ENCODE assay signal across 15 mouse cellular contexts in genomic region chr5:72866260-72866905, GRCm38 (mm10). TPM values are rescaled to one million over a fixed set of nuclear protein-coding genes. Genes with fewer than 3 reads are reported as not detected.
DNase-seq lines count a peak whose midpoint lies in the region; ATAC-seq and TF ChIP-seq lines count a peak whose summit lies in the region.
"Had no signal": no experiment of that assay in that cellular context is flagged by ENCODE, and none has a peak within 500 bp of the region (broad histone marks: within the 10 kb centered on the region; RNA-seq: fewer than 3 reads in every experiment).

No protein-coding gene starts in this region.

- TF ChIP-seq POLR2A in heart, adult 2 months (IDR thresholded peaks at IDR 0.05; ENCODE audit: insufficient read depth, low read depth, low read length), result no peak

- H3K27me3 ChIP-seq in heart, embryonic 15.5 days, result no peaks in the 10 kb centered on the region; the same call in 1 of the 2 replicates
- H3K27me3 ChIP-seq in heart, adult 2 months (ENCODE audit: control insufficient read depth, insufficient read depth, low read length), result no peaks in the 10 kb centered on the region
- H3K27me3 ChIP-seq in intestine, embryonic 14.5 days (replicated peaks; ENCODE audit: control insufficient read depth, insufficient read depth, low read length), result peaks cover 10% of the 10 kb centered on the region; the same call in 1 of the 2 replicates
- H3K27me3 ChIP-seq in stomach, embryonic 14.5 days (ENCODE audit: control insufficient read depth, insufficient read depth, low read length), result peaks cover 3% of the 10 kb centered on the region; the same call in 1 of the 2 replicates

- H3K9me3 ChIP-seq in heart, embryonic 15.5 days (replicated peaks), result peaks cover 3% of the 10 kb centered on the region; the same call in 1 of the 2 replicates
- H3K9me3 ChIP-seq in intestine, embryonic 14.5 days (ENCODE audit: control insufficient read depth, low read length), result 0 out of 2 replicates have a peak, but pooled peaks cover 4% of the 10 kb centered on the region
- no peaks in the 10 kb centered on the region for H3K9me3 ChIP-seq in stomach, embryonic 14.5 days (ENCODE audit: control insufficient read depth, low read depth, low read length)
- H3K9me3 ChIP-seq: embryonic facial prominence, embryonic 13.5 days had no signal

- no peak for ATAC-seq in heart, embryonic 15.5 days (replicated peaks; ENCODE audit: insufficient number of reproducible peaks, insufficient read depth, low FRiP score, low read depth)
- ATAC-seq in intestine, embryonic 14.5 days (replicated peaks; ENCODE audit: low FRiP score, low TSS enrichment, low read depth), result no peak
- ATAC-seq in stomach, embryonic 14.5 days (ENCODE audit: insufficient number of reproducible peaks, insufficient read depth, low FRiP score, low read depth), result no peak
- ATAC-seq: forebrain, postnatal 0 days; lung, postnatal 0 days had no signal

- no peak overlapping the region for H3K9ac ChIP-seq in heart, embryonic 15.5 days
- H3K9ac ChIP-seq in heart, adult 2 months (ENCODE audit: low read depth, low read length), result no peak overlapping the region
- no peak overlapping the region for H3K9ac ChIP-seq in intestine, embryonic 14.5 days (ENCODE audit: low read length)
- no peak overlapping the region for H3K9ac ChIP-seq in stomach, embryonic 14.5 days (replicated peaks; ENCODE audit: low read depth, low read length)
- H3K9ac ChIP-seq: embryonic facial prominence, embryonic 13.5 days had no signal

- no peak for TF ChIP-seq CTCF in heart, adult 2 months (IDR thresholded peaks at IDR 0.05)

- no peak for DNase-seq in heart, adult 2 months
- DNase-seq in kidney, postnatal 36 days, result peak; percentile 24 to 28
- no peak for DNase-seq in kidney, adult 18-20 months
- DNase-seq in intestine, embryonic 14.5 days (ENCODE audit: low spot score), result no peak
- no peak for DNase-seq in frontal cortex, postnatal 14 days (ENCODE audit: low spot score in 2 of 2)
- no peak for DNase-seq in urinary bladder, adult 2 months (ENCODE audit: low spot score)
- DNase-seq: cerebellum, adult 2 months; forebrain, postnatal 0 days; gastrocnemius, postnatal 36 days; left cerebral cortex, postnatal 4 days had no signal

- intact Hi-C loops in heart, adult 2 months (cut with DNase I), result loop anchor here (5.0 to 10.0 kb wide), 2 partner anchors 69 to 102 kb away; no protein-coding TSS in a partner anchor

- H3K79me2 ChIP-seq in heart, adult 2 months (replicated peaks; ENCODE audit: control insufficient read depth, insufficient read depth, low read length), result no peaks in the 10 kb centered on the region

- H3K4me3 ChIP-seq in heart, embryonic 15.5 days, result peak overlapping the region; percentile 75
- no peak overlapping the region for H3K4me3 ChIP-seq in heart, adult 2 months
- no peak overlapping the region for H3K4me3 ChIP-seq in intestine, embryonic 14.5 days (ENCODE audit: low read depth, low read length)
- no peak overlapping the region for H3K4me3 ChIP-seq in stomach, embryonic 14.5 days (ENCODE audit: low read depth, low read length)
- H3K4me3 ChIP-seq: layer of hippocampus, adult 2 months had no signal

- WGBS in heart, embryonic 15.5 days, result 68% methylated on average over 6 of the region's 6 CpGs
- 68% methylated on average over 6 of the region's 6 CpGs for WGBS in heart, adult 2 months
- 45% methylated on average over 6 of the region's 6 CpGs for WGBS in intestine, embryonic 14.5 days
- WGBS in stomach, embryonic 14.5 days, result 61% methylated on average over 6 of the region's 6 CpGs

- no peak for TF ChIP-seq EP300 in heart, adult 2 months (IDR thresholded peaks at IDR 0.05; ENCODE audit: insufficient read depth, low read depth, low read length)

- H3K27ac ChIP-seq in heart, embryonic 15.5 days, result no peak overlapping the region
- no peak overlapping the region for H3K27ac ChIP-seq in heart, adult 2 months
- H3K27ac ChIP-seq in intestine, embryonic 14.5 days (ENCODE audit: low read depth), result no peak overlapping the region
- H3K27ac ChIP-seq in stomach, embryonic 14.5 days (ENCODE audit: low read length), result no peak overlapping the region
- H3K27ac ChIP-seq: embryonic facial prominence, embryonic 13.5 days; layer of hippocampus, adult 2 months had no signal

- no peaks in the 10 kb centered on the region for H3K36me3 ChIP-seq in heart, embryonic 15.5 days
- no peaks in the 10 kb centered on the region; the same call in 1 of the 2 replicates for H3K36me3 ChIP-seq in heart, adult 2 months (ENCODE audit: control insufficient read depth, insufficient read depth, low read length)
- H3K36me3 ChIP-seq in intestine, embryonic 14.5 days (ENCODE audit: control insufficient read depth, insufficient read depth, low read length), result no peaks in the 10 kb centered on the region
- no peaks in the 10 kb centered on the region for H3K36me3 ChIP-seq in stomach, embryonic 14.5 days (ENCODE audit: control insufficient read depth, insufficient read depth, low read length)
- H3K36me3 ChIP-seq: embryonic facial prominence, embryonic 13.5 days had no signal

- H3K4me1 ChIP-seq in heart, embryonic 15.5 days (replicated peaks), result peaks cover 36% of the 10 kb centered on the region
- peaks cover 3% of the 10 kb centered on the region for H3K4me1 ChIP-seq in heart, adult 2 months (ENCODE audit: control insufficient read depth, insufficient read depth, low read length)
- H3K4me1 ChIP-seq in intestine, embryonic 14.5 days (replicated peaks; ENCODE audit: control insufficient read depth, insufficient read depth, low read length), result 0 out of 2 replicates have a peak, but pooled peaks cover 9% of the 10 kb centered on the region
- H3K4me1 ChIP-seq in stomach, embryonic 14.5 days (ENCODE audit: control insufficient read depth, insufficient read depth, low read length), result no peaks in the 10 kb centered on the region

- peak overlapping the region; percentile 90 for H3K4me2 ChIP-seq in heart, embryonic 15.5 days
- peak overlapping the region; percentile 67 for H3K4me2 ChIP-seq in intestine, embryonic 14.5 days (ENCODE audit: low read length)
- 0 out of 2 replicates have a peak overlapping the region, but pooled peaks have one; percentile 82 for H3K4me2 ChIP-seq in stomach, embryonic 14.5 days (replicated peaks; ENCODE audit: low read depth, low read length)

RNA-seq across cellular contexts. Expression of gene Tec, which starts 1.9 kb away (rescaled TPM):
- 17.8 and 19.0 TPM in 2 replicates for polyA plus RNA-seq in heart, embryonic 15.5 days (2015; fragmentation: Nextera tagmentation; extraction: Ambion mirVana)
- total RNA-seq in heart, adult 2 months (2021), result 10 to 100 TPM; 12.8 to 13.8 TPM
- 5.7 and 9.3 TPM in 2 replicates for polyA plus RNA-seq in heart, adult 2 months (2012; rRNA removed)
- 10.6 and 13.7 TPM in 2 replicates for polyA plus RNA-seq in intestine, embryonic 14.5 days (2014; fragmentation: Nextera tagmentation; extraction: Ambion mirVana)
- 5.2 and 7.7 TPM in 2 replicates for polyA plus RNA-seq in stomach, embryonic 14.5 days (2014; fragmentation: Nextera tagmentation; extraction: Ambion mirVana)
- polyA plus RNA-seq in urinary bladder, adult 2 months (2012; rRNA removed), result 4.9 and 5.0 TPM in 2 replicates

RNA-seq across cellular contexts. Expression of gene Slain2, which starts 47.7 kb away (rescaled TPM):
- 22.5 and 23.2 TPM in 2 replicates for polyA plus RNA-seq in heart, embryonic 15.5 days (2015; fragmentation: Nextera tagmentation; extraction: Ambion mirVana)
- 100 to 1,000 TPM; 149 to 186 TPM for total RNA-seq in heart, adult 2 months (2021)
- polyA plus RNA-seq in heart, adult 2 months (2012; rRNA removed), result 53.7 and 84.5 TPM in 2 replicates
- 20.5 and 20.9 TPM in 2 replicates for polyA plus RNA-seq in intestine, embryonic 14.5 days (2014; fragmentation: Nextera tagmentation; extraction: Ambion mirVana)
- polyA plus RNA-seq in stomach, embryonic 14.5 days (2014; fragmentation: Nextera tagmentation; extraction: Ambion mirVana), result 22.6 and 26.0 TPM in 2 replicates
- polyA plus RNA-seq in urinary bladder, adult 2 months (2012; rRNA removed), result 23.3 and 32.3 TPM in 2 replicates

Comparison
In these comparisons a context has a peak if more than half of its experiments do, and no peak if none do; other contexts are left out.
1. DNase-seq: peak in kidney, postnatal 36 days (2 of 2); none in heart, adult 2 months (0 of 2), kidney, adult 18-20 months (single experiment), intestine, embryonic 14.5 days (single experiment), frontal cortex, postnatal 14 days (0 of 2) and urinary bladder, adult 2 months (single experiment).
2. Peak in every context shown above with its lines, with median percentiles within 50 percentile points of each other: H3K4me2 ChIP-seq.